Mouse (Mus musculus) CH12.LX (cell line): ENCODE data around the gene Arg2.
"Not testable (repeated sequence)": the region's sequence is repeated elsewhere in the genome, so short reads cannot be mapped to it uniquely, and the experiment has no call there.

Experiments
- CTCF ChIP-seq, 2 experiments: IDR thresholded peaks in 1 of 2; conservative IDR thresholded peaks in 1 of 2; 2 replicates each; pipeline ENCODE4 v1.5.1; 2011 to 2012; ENCODE audit warnings: low read depth in 2 of 2, low read length in 2 of 2, improper control_type of control experiment in 1 of 2, inconsistent platforms in 1 of 2, mild to moderate bottlenecking in 1 of 2, moderate library complexity in 1 of 2
- ELF1 ChIP-seq: IDR thresholded peaks from 2 replicates; pipeline ENCODE4 v1.6.1; 2014; ENCODE audit warnings: low read depth, mild to moderate bottlenecking, inconsistent platforms, low read length, improper control_type of control experiment
- EP300 ChIP-seq: IDR thresholded peaks from 2 replicates; pipeline ENCODE4 v1.6.1; 2011; ENCODE audit warnings: low read length, improper control_type of control experiment
- MAFK ChIP-seq: IDR thresholded peaks from 2 replicates; pipeline ENCODE4 v1.6.1; 2011; ENCODE audit warnings: low read length, improper control_type of control experiment; ENCODE audit not compliant: insufficient replicate concordance
- MAX ChIP-seq: IDR thresholded peaks from 2 replicates; pipeline ENCODE4 v1.6.1; 2011; ENCODE audit warnings: low read length, improper control_type of control experiment

DNA sequence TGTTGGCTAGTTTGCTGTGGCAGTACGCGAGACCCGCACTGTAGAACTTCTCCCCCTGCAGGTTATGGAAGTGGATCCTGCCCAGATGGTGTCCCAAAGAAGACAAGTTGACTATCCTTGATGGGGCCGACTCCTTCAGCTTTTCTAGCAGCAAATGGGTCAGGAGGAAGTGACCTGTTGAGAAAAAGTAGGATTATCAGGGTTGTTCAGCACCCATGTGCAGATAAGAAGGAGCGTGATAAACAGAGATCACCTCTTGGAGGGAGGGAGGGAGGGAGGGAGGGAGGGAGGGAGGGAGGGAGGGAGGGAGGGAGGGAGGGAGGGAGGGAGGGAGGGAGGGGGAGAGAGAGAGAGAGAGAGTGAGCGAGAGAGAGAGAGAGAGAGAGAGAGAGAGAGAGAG, 54.6 kb downstream of the Arg2 start:
- TF ChIP-seq MAFK; CTCF (conservative IDR thresholded peaks at IDR 0.05 in 1 of 2, IDR thresholded peaks at IDR 0.05 in 1 of 2; ENCODE audit: low read depth in 2 of 2, low read length in 2 of 2); EP300; ELF1; MAX: not testable (repeated sequence)
